In the genomic region with DNA sequence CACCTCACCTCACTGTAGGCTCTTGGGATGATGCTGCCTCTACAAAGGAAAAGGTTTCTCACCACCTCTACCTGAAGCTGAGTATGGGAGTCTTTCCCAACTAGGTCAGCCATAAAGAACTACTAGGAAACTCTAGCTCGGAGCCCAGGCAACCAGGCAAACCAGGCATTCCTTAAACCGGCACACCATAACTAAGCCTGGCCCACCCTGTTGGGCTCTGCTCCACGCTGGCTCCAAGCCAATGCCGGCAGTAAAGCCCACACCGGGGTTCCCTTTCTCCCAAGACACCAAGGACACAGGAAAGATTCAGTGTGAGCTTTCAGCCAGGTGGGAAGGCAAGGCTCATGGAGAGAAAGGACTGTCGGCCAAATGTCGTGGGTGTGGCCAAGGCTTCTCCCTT, we compare ENCODE assay signal across 9 mouse cellular contexts. TPM values are rescaled to one million over a fixed set of nuclear protein-coding genes. Genes with fewer than 3 reads are reported as not detected.
DNase-seq lines count a peak whose midpoint lies in the region; ATAC-seq lines count a peak whose summit lies in the region.
"Had no signal": no experiment of that assay in that cellular context is flagged by ENCODE, and none has a peak within 500 bp of the region (broad histone marks: within the 10 kb centered on the region; RNA-seq: fewer than 3 reads in every experiment).

No protein-coding gene starts in this region.

- no peaks in the 10 kb centered on the region for H3K9me3 ChIP-seq in midbrain, embryonic 14.5 days (ENCODE audit: control insufficient read depth, low read length)
- H3K9me3 ChIP-seq in midbrain, embryonic 15.5 days, result no peaks in the 10 kb centered on the region
- no peaks in the 10 kb centered on the region for H3K9me3 ChIP-seq in intestine, embryonic 15.5 days
- H3K9me3 ChIP-seq in neural tube, embryonic 15.5 days (replicated peaks), result no peaks in the 10 kb centered on the region

- no peak overlapping the region for H3K4me2 ChIP-seq in midbrain, embryonic 14.5 days (ENCODE audit: low read length)
- no peak overlapping the region for H3K4me2 ChIP-seq in midbrain, embryonic 15.5 days
- 0 out of 2 replicates have a peak overlapping the region, but pooled peaks have one; percentile 14 for H3K4me2 ChIP-seq in intestine, embryonic 15.5 days (replicated peaks)
- H3K4me2 ChIP-seq in neural tube, embryonic 15.5 days, result peak overlapping the region; percentile 15; the same call in 1 of the 2 replicates

- DNase-seq in cerebellum, postnatal 14 days, result peak; percentile 27 to 38
- DNase-seq in cerebellum, postnatal 36 days, result no peak
- DNase-seq in midbrain, embryonic 14.5 days, result peak; percentile 59
- no peak for DNase-seq in urinary bladder, postnatal 10 days (ENCODE audit: low spot score)

- H3K27me3 ChIP-seq in midbrain, embryonic 14.5 days (ENCODE audit: control insufficient read depth, insufficient read depth, low read length), result no peaks in the 10 kb centered on the region
- no peaks in the 10 kb centered on the region; the same call in 1 of the 2 replicates for H3K27me3 ChIP-seq in midbrain, embryonic 15.5 days (replicated peaks)
- H3K27me3 ChIP-seq in intestine, embryonic 15.5 days (replicated peaks), result no peaks in the 10 kb centered on the region
- H3K27me3 ChIP-seq in neural tube, embryonic 15.5 days (replicated peaks), result no peaks in the 10 kb centered on the region

- no peak overlapping the region for H3K9ac ChIP-seq in midbrain, embryonic 14.5 days (replicated peaks; ENCODE audit: low read length)
- H3K9ac ChIP-seq in midbrain, embryonic 15.5 days, result no peak overlapping the region
- H3K9ac ChIP-seq in intestine, embryonic 15.5 days, result no peak overlapping the region
- H3K9ac ChIP-seq in neural tube, embryonic 15.5 days (replicated peaks), result no peak overlapping the region

- no peak overlapping the region for H3K4me3 ChIP-seq in midbrain, embryonic 14.5 days (replicated peaks; ENCODE audit: low read depth, low read length)
- H3K4me3 ChIP-seq in midbrain, embryonic 15.5 days, result no peak overlapping the region
- H3K4me3 ChIP-seq in intestine, embryonic 15.5 days (replicated peaks), result no peak overlapping the region
- H3K4me3 ChIP-seq in neural tube, embryonic 15.5 days (replicated peaks), result no peak overlapping the region

- H3K4me1 ChIP-seq in midbrain, embryonic 14.5 days (ENCODE audit: control insufficient read depth, insufficient read depth, low read length), result 0 out of 2 replicates have a peak, but pooled peaks cover 2% of the 10 kb centered on the region
- peaks cover 8% of the 10 kb centered on the region for H3K4me1 ChIP-seq in midbrain, embryonic 15.5 days
- H3K4me1 ChIP-seq in intestine, embryonic 15.5 days (replicated peaks), result peaks cover 32% of the 10 kb centered on the region
- peaks cover 20% of the 10 kb centered on the region for H3K4me1 ChIP-seq in neural tube, embryonic 15.5 days

- no peaks in the 10 kb centered on the region for H3K36me3 ChIP-seq in midbrain, embryonic 14.5 days (ENCODE audit: control insufficient read depth, insufficient read depth, low read length)
- H3K36me3 ChIP-seq in midbrain, embryonic 15.5 days (replicated peaks), result no peaks in the 10 kb centered on the region
- no peaks in the 10 kb centered on the region for H3K36me3 ChIP-seq in intestine, embryonic 15.5 days
- H3K36me3 ChIP-seq in neural tube, embryonic 15.5 days, result no peaks in the 10 kb centered on the region

- H3K27ac ChIP-seq in midbrain, embryonic 14.5 days (replicated peaks; ENCODE audit: low read depth, low read length), result no peak overlapping the region
- H3K27ac ChIP-seq in midbrain, embryonic 15.5 days, result no peak overlapping the region
- no peak overlapping the region for H3K27ac ChIP-seq in intestine, embryonic 15.5 days
- peak overlapping the region; percentile 34; the same call in 1 of the 2 replicates for H3K27ac ChIP-seq in neural tube, embryonic 15.5 days (replicated peaks)

- WGBS in midbrain, embryonic 14.5 days, result 21% methylated on average over 7 of the region's 7 CpGs
- 24% methylated on average over 7 of the region's 7 CpGs for WGBS in midbrain, embryonic 15.5 days
- 23% methylated on average over 7 of the region's 7 CpGs for WGBS in intestine, embryonic 15.5 days
- WGBS in neural tube, embryonic 15.5 days, result 21% methylated on average over 7 of the region's 7 CpGs

- ATAC-seq in midbrain, embryonic 14.5 days (ENCODE audit: low FRiP score, low TSS enrichment), result no peak
- ATAC-seq in midbrain, embryonic 15.5 days (replicated peaks), result no peak
- peak; percentile 46; the same call in 1 of the 2 replicates for ATAC-seq in intestine, embryonic 15.5 days
- ATAC-seq in neural tube, embryonic 15.5 days (ENCODE audit: low FRiP score), result peak; percentile 74
- no peak for ATAC-seq in frontal cortex, adult (ENCODE audit: low TSS enrichment)

RNA-seq across cellular contexts. Expression of a gene that starts 37.2 kb away (rescaled TPM):
- polyA plus RNA-seq in midbrain, embryonic 14.5 days (2014; fragmentation: Nextera tagmentation; extraction: Ambion mirVana), result 0.57 and 2.0 TPM in 2 replicates
- polyA plus RNA-seq in midbrain, embryonic 15.5 days (2015; fragmentation: Nextera tagmentation; extraction: Ambion mirVana), result 1.6 TPM in 2 replicates
- polyA plus RNA-seq in intestine, embryonic 15.5 days (2015; fragmentation: Nextera tagmentation; extraction: Ambion mirVana), result 3.7 and 3.8 TPM in 2 replicates
- 1.4 and 2.0 TPM in 2 replicates for polyA plus RNA-seq in neural tube, embryonic 15.5 days (2015; fragmentation: Nextera tagmentation; extraction: Ambion mirVana)
- polyA plus RNA-seq: C2C12 had no signal

RNA-seq across cellular contexts. Expression of a gene that starts 44.6 kb away (rescaled TPM):
- 0.27 and 0.66 TPM in 2 replicates for polyA plus RNA-seq in midbrain, embryonic 14.5 days (2014; fragmentation: Nextera tagmentation; extraction: Ambion mirVana)
- polyA plus RNA-seq in midbrain, embryonic 15.5 days (2015; fragmentation: Nextera tagmentation; extraction: Ambion mirVana), result 1.1 and 1.2 TPM in 2 replicates
- polyA plus RNA-seq in intestine, embryonic 15.5 days (2015; fragmentation: Nextera tagmentation; extraction: Ambion mirVana), result 2.3 and 2.8 TPM in 2 replicates
- polyA plus RNA-seq in neural tube, embryonic 15.5 days (2015; fragmentation: Nextera tagmentation; extraction: Ambion mirVana), result 1.2 and 1.5 TPM in 2 replicates

Comparison
In these comparisons a context has a peak if more than half of its experiments do, and no peak if none do; other contexts are left out.
1. DNase-seq: peak in cerebellum, postnatal 14 days (2 of 2) and midbrain, embryonic 14.5 days (single experiment); none in cerebellum, postnatal 36 days (0 of 2) and urinary bladder, postnatal 10 days (single experiment).
2. ATAC-seq: peak in intestine, embryonic 15.5 days (single experiment) and neural tube, embryonic 15.5 days (single experiment); none in midbrain, embryonic 14.5 days (single experiment), midbrain, embryonic 15.5 days (single experiment) and frontal cortex, adult (single experiment).
3. H3K4me2 ChIP-seq: peak in intestine, embryonic 15.5 days (single experiment) and neural tube, embryonic 15.5 days (single experiment); none in midbrain, embryonic 14.5 days (single experiment) and midbrain, embryonic 15.5 days (single experiment).